Mouse (Mus musculus) hindbrain, embryonic 13.5 days (tissue): ENCODE data around the gene Acsl6. TPM values are rescaled to one million over a fixed set of nuclear protein-coding genes. Genes with fewer than 3 reads are reported as not detected.
A peak's percentile ranks its signal among the peaks of the same experiment; 100 is the strongest.
"Not testable (repeated sequence)": the region's sequence is repeated elsewhere in the genome, so short reads cannot be mapped to it uniquely, and the experiment has no call there.

ENCODE experiments used
- ATAC-seq: fragments of 200-750 bp; cut with Nextera tagmentation; 2 replicates; pipeline ENCODE4 v1.8.0; 2017; ENCODE audit warnings: moderate TSS enrichment; ENCODE audit not compliant: low FRiP score
- H3K27ac ChIP-seq: fragments of 300-500 bp; sonication (generic); 2 replicates; pipeline ENCODE4 v1.5.1; 2015; ENCODE audit warnings: inconsistent platforms, mild to moderate bottlenecking, moderate library complexity
- H3K27me3 ChIP-seq: fragments of 300-500 bp; sonication (generic); 2 replicates; pipeline ENCODE4 v1.6.1; 2015; ENCODE audit warnings: mild to moderate bottlenecking, inconsistent platforms
- H3K36me3 ChIP-seq: fragments of 300-500 bp; sonication (generic); 2 replicates; pipeline ENCODE4 v1.6.1; 2015; ENCODE audit warnings: mild to moderate bottlenecking, inconsistent platforms
- H3K4me1 ChIP-seq: fragments of 300-500 bp; sonication (generic); replicated peaks from 2 replicates; pipeline ENCODE4 v1.6.1; 2015; ENCODE audit warnings: inconsistent platforms
- H3K4me2 ChIP-seq: fragments of 300-500 bp; sonication (generic); 2 replicates; pipeline ENCODE4 v1.6.1; 2015; ENCODE audit warnings: inconsistent platforms, mild to moderate bottlenecking, moderate library complexity
- H3K4me3 ChIP-seq: fragments of 300-500 bp; sonication (generic); 2 replicates; pipeline ENCODE4 v1.5.1; 2015; ENCODE audit warnings: mild to moderate bottlenecking, inconsistent platforms
- H3K9ac ChIP-seq: fragments of 300-500 bp; sonication (generic); 2 replicates; pipeline ENCODE4 v1.6.1; 2015; ENCODE audit warnings: mild to moderate bottlenecking, inconsistent platforms
- H3K9me3 ChIP-seq: fragments of 300-500 bp; sonication (generic); 2 replicates; pipeline ENCODE4 v1.6.1; 2016; ENCODE audit warnings: inconsistent platforms
- WGBS: fragments of 180-500 bp; shearing (Covaris S2); methylation state at CpG from one replicate; pipeline ENCODE4 v1.1.7; 2015; 5-methylcytosine and 5-hydroxymethylcytosine counted together
- polyA plus RNA-seq: library from polyadenylated mRNA; unstranded; fragments of >200 nt; fragmentation: Nextera tagmentation; extraction: Ambion mirVana; gene quantifications from 2 replicates; pipeline ENCODE4 v1.2.1, GENCODE M21; 2015

The Acsl6 gene
- polyA plus RNA-seq, 1 experiment from 2014 or later = 40.4 TPM

DNA sequence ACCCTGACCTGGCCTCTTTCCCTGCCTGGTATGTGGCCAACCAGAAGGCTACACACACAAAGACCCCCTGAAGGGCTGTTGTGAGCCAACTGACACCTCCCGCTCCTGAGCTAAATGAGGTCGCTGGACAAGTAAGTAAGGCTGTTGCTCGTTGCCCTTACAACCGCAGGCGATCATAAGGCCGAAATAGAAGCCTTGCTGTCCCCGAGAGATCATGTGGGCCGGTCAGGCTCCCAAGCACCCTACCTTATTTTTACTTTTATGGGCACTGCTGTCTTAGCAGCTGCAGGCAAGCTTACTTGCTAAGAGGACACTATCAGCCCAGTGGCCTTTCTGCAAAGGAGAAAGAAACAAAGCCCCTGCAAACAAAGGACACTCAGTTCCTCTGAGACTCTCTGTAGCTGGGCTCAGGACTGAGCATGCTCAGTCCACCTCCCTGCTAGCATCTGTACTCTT, 49.6 kb downstream of the Acsl6 start:
- peak overlapping the region; percentile 60 for H3K9ac ChIP-seq
- H3K4me2 ChIP-seq = peak overlapping the region; percentile 37; the same call in 1 of the 2 replicates

DNA sequence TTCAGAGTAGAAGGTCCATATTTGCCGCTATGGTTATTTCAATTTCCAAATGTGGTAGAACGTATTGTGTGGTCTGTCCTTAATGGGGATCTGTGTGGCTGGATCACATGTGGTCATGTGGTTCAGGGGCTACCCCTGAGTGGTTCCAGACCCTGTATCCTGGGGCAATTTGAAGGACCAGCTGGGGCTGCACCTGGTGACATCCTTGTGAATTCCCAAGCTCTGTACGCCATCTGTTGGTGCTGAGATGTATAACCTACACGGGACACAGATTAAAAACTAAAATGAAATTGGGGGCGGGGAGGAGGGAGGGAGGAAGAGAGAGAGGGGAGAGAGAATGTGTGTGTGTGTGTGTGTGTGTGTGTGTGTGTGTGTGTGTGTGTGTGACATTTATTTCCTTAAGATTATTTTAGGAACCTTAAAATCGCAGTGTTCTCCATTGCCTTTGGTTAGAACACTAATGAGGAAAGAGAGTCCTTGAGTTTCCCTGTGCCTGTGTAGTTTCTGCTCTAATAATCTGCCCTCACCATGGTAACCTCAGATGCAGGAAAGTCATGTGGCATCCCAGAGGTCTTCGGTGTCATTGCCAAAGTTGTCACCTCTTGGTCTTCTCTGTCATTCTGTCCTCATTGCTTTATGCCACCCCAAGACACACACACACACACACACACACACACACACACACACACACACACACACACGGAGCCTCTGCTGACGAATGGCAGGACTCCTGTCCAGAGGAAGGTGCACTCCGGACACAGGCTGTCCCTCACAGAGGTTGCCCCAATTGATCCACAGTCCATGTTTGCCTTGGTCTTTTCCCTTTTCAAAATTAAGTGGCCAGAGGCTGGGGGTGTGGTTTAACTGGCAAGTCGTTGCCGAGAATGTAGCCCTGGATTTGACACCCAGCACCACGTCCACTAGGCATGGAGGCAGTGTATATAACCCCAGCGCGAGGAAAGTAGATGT, 51.3 kb downstream of the Acsl6 start:
- ATAC-seq = peak; percentile 69; the same call in 1 of the 2 replicates
- WGBS = 48% methylated on average over 15 of the region's 15 CpGs
- Histone ChIP-seq H3K9me3 (no peaks in the 10 kb centered on the region), H3K4me1 (peaks cover 28% of the 10 kb centered on the region), H3K4me3 (no peak overlapping the region), H3K27ac (no peak overlapping the region; the same call in 1 of the 2 replicates), H3K4me2 (no peak overlapping the region), H3K9ac (no peak overlapping the region), H3K36me3 (peaks cover 35% of the 10 kb centered on the region), H3K27me3 (no peaks in the 10 kb centered on the region)

More for the DNA sequence above, 49.6 kb downstream of the Acsl6 start:
- H3K9me3 ChIP-seq = no peaks in the 10 kb centered on the region
- no peak for ATAC-seq
- no peaks in the 10 kb centered on the region for H3K27me3 ChIP-seq
- 2% methylated on average over 8 of the region's 8 CpGs for WGBS
- H3K4me3 ChIP-seq = no peak overlapping the region
- H3K4me1 ChIP-seq = peaks cover 28% of the 10 kb centered on the region
- peaks cover 19% of the 10 kb centered on the region for H3K36me3 ChIP-seq
- peak overlapping the region; percentile 88 for H3K27ac ChIP-seq

DNA sequence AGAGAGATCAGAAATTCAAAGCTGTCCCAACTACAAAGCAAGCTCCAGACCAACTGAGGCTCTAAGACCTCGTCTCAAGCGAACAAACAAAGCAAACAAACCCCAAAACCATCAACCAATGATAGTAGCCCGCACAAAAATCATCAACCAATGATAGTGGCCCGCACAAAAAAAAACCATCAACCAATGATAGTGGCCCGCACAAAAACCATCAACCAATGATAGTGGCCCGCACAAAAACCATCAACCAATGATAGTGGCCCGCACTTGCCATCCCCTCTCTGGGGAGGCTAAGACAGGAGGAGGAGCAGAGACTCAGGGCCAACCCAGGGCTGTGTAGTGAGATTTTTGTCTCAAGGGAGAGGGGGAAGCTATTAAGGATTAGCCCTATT, 52.0 kb downstream of the Acsl6 start:
- Histone ChIP-seq H3K4me3 (no peak overlapping the region), H3K4me2 (no peak overlapping the region), H3K4me1 (peaks cover 28% of the 10 kb centered on the region), H3K27me3 (no peaks in the 10 kb centered on the region), H3K9ac (no peak overlapping the region), H3K9me3 (no peaks in the 10 kb centered on the region), H3K36me3 (peaks cover 32% of the 10 kb centered on the region), H3K27ac (no peak overlapping the region)
- WGBS = 77% methylated on average over 7 of the region's 7 CpGs
- no peak for ATAC-seq

DNA sequence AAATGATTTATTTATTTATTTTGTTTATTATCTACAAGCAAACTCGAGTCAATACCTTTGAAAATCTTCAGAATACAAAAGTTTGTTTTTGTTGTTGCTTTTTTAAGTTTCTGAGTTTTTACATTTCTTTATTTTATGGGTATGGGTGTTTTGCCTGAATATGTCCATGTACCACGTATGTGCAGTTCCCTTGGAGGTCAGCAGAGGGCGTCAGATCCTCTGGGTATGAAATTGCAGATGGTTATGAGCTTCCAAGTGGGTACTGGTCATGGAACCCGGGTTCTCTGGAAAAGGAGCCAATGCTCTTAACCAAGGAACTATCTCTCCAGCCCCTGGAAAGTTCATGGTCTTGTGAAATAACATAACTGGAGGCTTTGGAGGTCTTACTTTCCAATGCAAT, 53.1 kb downstream of the Acsl6 start:
- WGBS = 68% methylated on average over 4 of the region's 4 CpGs
- H3K4me3 ChIP-seq = no peak overlapping the region
- no peak overlapping the region for H3K9ac ChIP-seq
- peaks cover 28% of the 10 kb centered on the region for H3K4me1 ChIP-seq
- H3K36me3 ChIP-seq = peaks cover 35% of the 10 kb centered on the region
- no peak for ATAC-seq
- H3K27me3 ChIP-seq = no peaks in the 10 kb centered on the region
- no peak overlapping the region for H3K4me2 ChIP-seq
- H3K27ac ChIP-seq = no peak overlapping the region
- H3K9me3 ChIP-seq = no peaks in the 10 kb centered on the region

DNA sequence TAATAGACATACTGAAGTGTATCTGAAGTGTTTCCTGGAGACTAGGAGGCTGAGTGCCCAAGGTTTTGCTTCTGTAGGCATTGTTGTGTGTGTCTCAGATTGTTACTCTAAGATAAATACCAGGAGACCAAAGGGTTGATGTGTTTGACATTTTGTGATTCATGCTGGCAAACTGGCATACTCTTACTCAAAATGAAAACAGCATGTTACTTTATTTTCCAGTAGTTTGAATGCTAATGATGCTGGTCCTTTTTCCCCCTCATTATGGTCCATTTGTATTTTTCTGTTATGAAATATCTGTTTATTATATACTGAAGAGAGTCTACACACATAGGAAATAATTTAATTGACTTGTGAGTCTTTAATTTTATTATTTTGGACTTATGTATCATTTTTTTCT, 69.0 kb downstream of the Acsl6 start:
- Histone ChIP-seq H3K4me3 (no peak overlapping the region), H3K9ac (no peak overlapping the region), H3K4me2 (no peak overlapping the region), H3K4me1 (no peaks in the 10 kb centered on the region), H3K36me3 (no peaks in the 10 kb centered on the region), H3K27me3 (no peaks in the 10 kb centered on the region), H3K27ac (no peak overlapping the region), H3K9me3 (no peaks in the 10 kb centered on the region)
- no peak for ATAC-seq

DNA sequence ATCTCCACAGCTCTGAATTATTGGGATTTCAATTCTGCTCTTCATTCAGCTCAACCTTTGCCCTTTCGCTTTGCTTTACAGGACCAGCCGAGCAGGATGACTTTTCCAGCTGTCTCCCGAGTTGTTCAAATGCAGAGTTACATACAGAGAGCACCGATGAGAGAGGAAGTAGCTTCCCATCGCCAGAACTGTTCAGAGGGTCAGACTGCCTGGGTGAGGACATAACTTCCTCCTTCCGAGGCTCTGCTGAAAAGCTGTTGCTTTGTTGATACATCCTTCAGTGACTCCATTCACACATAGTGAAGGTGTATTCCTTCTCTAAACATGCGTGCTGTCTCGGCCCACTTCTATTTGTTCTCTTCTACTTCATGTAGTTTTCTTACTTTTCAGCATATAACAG, 86.8 kb downstream of the Acsl6 start:
- Histone ChIP-seq H3K27ac (no peak overlapping the region), H3K9me3 (no peaks in the 10 kb centered on the region), H3K9ac (no peak overlapping the region), H3K4me3 (no peak overlapping the region), H3K4me1 (no peaks in the 10 kb centered on the region), H3K27me3 (no peaks in the 10 kb centered on the region), H3K4me2 (no peak overlapping the region), H3K36me3 (no peaks in the 10 kb centered on the region)
- WGBS = 76% methylated on average over 8 of the region's 8 CpGs
- no peak for ATAC-seq

DNA sequence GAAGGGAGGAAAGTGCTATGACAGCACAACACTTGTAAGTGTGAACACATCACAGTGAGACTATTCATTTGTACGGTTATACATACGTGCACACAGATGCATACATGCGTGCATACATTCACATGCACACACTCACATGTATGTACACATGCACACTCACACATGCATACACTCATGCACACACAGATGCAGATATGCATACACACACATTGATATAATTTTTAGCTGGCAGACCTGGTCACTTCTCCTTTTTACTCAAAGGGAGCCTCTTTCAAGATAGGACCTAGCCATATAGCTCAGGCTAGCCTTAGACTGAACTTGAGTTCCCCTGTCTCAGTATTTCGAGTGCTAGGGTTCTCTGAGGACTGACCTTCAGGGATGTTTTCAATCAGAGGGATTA, 87.7 kb downstream of the Acsl6 start:
- Histone ChIP-seq H3K27ac (no peak overlapping the region), H3K4me3 (no peak overlapping the region), H3K9me3 (no peaks in the 10 kb centered on the region), H3K4me2 (no peak overlapping the region), H3K4me1 (no peaks in the 10 kb centered on the region), H3K36me3 (no peaks in the 10 kb centered on the region), H3K9ac (no peak overlapping the region), H3K27me3 (no peaks in the 10 kb centered on the region)
- no peak for ATAC-seq
- WGBS = 89% methylated on average over 4 of the region's 4 CpGs

DNA sequence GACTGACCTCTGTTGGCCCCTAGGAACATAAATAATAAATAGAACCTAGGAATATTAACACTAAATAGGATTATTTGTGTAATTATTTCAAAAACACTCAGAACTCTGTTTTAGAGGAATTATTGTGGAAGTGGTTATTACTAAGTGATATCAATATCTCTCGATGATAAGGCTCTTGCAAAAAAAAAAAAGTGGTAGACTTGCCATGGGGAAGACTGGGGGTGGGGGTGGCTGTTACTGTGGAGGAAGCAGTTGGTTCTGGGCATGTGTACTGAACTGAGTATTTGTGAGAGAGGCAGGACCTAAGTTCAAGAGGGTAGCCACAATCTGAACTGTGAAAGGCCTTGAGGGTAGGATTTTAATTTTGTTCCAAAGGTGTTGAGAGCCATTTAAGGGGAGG, 93.1 kb downstream of the Acsl6 start:
- Histone ChIP-seq H3K4me2 (no peak overlapping the region), H3K9me3 (no peaks in the 10 kb centered on the region), H3K4me1 (no peaks in the 10 kb centered on the region), H3K27me3 (no peaks in the 10 kb centered on the region), H3K36me3 (no peaks in the 10 kb centered on the region), H3K4me3 (no peak overlapping the region), H3K9ac (no peak overlapping the region), H3K27ac (no peak overlapping the region)
- WGBS = 84% methylated on average over 1 of the region's 1 CpGs
- ATAC-seq = no peak

DNA sequence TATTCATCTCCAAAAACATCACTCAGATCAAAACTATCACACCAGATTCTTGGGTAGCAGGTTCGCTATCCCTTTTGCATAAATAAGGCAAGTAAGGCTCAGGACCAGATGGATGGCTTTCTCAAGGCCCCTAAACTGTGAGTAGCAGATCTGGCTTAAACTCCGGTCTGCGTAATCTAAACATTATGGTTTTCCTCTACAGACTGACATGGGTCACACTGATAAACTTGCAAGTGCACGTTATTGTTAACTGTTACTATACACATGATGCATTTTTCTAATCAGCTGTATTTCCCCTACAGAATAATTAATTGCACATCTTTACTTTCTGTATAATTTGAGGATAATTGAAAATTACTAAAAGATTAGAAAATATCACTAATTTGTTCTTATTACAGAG, 94.5 kb downstream of the Acsl6 start:
- 88% methylated on average over 4 of the region's 4 CpGs for WGBS
- Histone ChIP-seq H3K9ac (no peak overlapping the region), H3K9me3 (no peaks in the 10 kb centered on the region), H3K4me3 (no peak overlapping the region), H3K27ac (no peak overlapping the region), H3K4me2 (no peak overlapping the region), H3K36me3 (no peaks in the 10 kb centered on the region), H3K27me3 (no peaks in the 10 kb centered on the region), H3K4me1 (no peaks in the 10 kb centered on the region)
- no peak for ATAC-seq

DNA sequence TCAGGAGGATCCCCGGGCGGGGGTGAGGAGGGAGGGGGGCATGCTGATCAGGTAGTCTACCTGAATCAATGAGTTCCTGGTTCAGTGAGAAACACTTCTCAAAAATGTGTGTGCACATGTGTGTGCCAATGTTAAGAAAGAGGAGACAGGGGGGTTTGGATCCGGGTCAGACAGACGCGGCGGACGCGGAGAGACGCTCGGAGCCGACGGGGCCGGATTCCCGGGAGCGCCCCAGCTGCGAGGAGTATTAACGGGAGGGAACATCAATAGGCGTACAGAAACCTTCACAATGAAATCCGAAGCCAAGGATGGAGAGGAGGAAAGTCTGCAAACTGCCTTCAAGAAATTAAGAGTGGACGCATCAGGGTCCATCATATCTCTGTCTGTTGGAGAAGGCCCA, 97.2 kb downstream of the Acsl6 start:
- H3K27me3 ChIP-seq, H3K27ac ChIP-seq, H3K4me2 ChIP-seq, H3K4me3 ChIP-seq, ATAC-seq, H3K36me3 ChIP-seq, H3K4me1 ChIP-seq, H3K9me3 ChIP-seq, H3K9ac ChIP-seq: not testable (repeated sequence)
- WGBS = 93% methylated on average over 20 of the region's 20 CpGs

DNA sequence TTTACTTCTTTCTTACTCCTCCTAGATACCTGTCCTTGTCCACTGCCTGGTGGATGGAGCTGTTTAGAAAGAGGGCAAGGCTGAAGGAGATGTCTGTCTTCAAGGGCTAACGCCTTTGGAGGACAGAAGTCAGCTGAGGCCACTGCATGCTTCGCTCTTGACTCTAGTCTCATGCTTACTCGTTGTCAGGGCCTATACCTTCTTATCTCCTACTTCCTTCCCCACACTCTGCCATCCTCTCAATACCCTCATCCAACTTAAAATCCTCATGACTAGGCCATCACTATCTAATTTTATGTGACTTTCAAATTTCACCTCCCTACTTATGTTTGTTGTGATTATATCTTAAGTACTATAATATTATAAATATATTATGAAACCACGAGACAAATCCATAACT, 101.3 kb downstream of the Acsl6 start:
- Histone ChIP-seq H3K9ac (no peak overlapping the region), H3K4me2 (no peak overlapping the region), H3K4me3 (no peak overlapping the region), H3K27me3 (no peaks in the 10 kb centered on the region), H3K9me3 (no peaks in the 10 kb centered on the region), H3K36me3 (no peaks in the 10 kb centered on the region), H3K4me1 (no peaks in the 10 kb centered on the region), H3K27ac (no peak overlapping the region)
- WGBS = 91% methylated on average over 4 of the region's 4 CpGs
- no peak for ATAC-seq

DNA sequence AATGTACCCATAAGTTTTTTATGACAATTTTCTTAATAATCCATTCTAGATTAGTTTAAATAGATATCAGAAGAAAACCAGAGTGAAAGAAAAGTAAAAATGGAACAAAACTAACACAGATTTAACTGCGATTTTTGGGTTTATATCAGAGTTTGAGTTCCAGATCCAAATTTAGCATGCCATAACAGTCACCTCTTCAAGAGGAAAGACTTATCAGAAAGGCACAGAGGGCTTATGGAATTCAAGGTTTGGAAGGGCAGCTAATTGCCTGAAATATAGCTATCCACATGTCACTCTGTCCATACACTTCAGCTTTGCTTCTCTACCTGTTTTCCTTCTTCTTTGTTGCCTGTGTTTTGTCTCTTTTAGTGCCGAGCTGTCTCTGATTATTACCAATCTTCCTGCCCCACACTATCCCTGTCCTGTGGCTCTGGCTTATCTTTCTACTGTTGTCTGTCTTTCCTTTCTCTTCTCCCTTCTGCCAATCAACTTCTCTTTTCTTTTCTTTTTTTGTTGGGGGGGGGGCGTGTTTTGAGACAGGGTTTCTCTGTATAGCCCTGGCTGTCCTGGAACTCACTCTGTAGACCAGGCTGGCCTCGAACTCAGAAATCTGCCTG, 103.4 kb downstream of the Acsl6 start:
- no peaks in the 10 kb centered on the region for H3K36me3 ChIP-seq
- H3K4me3 ChIP-seq = no peak overlapping the region
- H3K27ac ChIP-seq = no peak overlapping the region
- no peaks in the 10 kb centered on the region for H3K27me3 ChIP-seq
- 89% methylated on average over 4 of the region's 4 CpGs for whole genome bisulfite sequencing
- H3K4me1 ChIP-seq = no peaks in the 10 kb centered on the region
- H3K9ac ChIP-seq = no peak overlapping the region
- no peaks in the 10 kb centered on the region for H3K9me3 ChIP-seq
- ATAC-seq = no peak
- no peak overlapping the region for H3K4me2 ChIP-seq

DNA sequence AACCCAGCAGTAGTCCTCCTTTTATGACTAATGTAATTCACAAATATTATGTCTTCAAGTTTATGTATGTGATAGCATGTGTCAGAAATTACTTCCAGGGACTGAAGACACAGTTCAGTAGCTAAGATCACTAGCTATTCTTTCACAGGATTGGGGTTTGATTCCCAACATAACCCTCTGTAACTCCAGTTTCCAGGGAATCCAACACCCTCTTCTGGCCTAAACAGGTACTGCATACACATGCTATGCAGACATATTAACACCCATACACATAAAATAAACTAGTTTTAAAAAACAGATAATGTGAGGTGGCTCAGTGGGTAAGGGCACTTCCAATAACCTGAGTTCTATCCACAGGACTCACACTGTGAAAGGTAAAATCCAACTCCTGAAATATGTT, 107.0 kb downstream of the Acsl6 start:
- no peak overlapping the region for H3K4me2 ChIP-seq
- H3K9me3 ChIP-seq = no peaks in the 10 kb centered on the region
- H3K36me3 ChIP-seq = no peaks in the 10 kb centered on the region
- no peak overlapping the region for H3K4me3 ChIP-seq
- no peak overlapping the region for H3K9ac ChIP-seq
- no peak for ATAC-seq
- no peaks in the 10 kb centered on the region for H3K4me1 ChIP-seq
- H3K27me3 ChIP-seq = no peaks in the 10 kb centered on the region
- no peak overlapping the region for H3K27ac ChIP-seq
